Mouse (Mus musculus) limb, embryonic 14.5 days (tissue): ENCODE results near the gene Snx7. TPM values are rescaled to one million over a fixed set of nuclear protein-coding genes. Genes with fewer than 3 reads are reported as not detected.

ENCODE experiments used
- ATAC-seq: fragments of 200-750 bp; cut with Nextera tagmentation; 2 replicates; pipeline ENCODE4 v1.8.0; 2017; ENCODE audit warnings: low read depth, moderate number of reproducible peaks, moderate TSS enrichment; ENCODE audit not compliant: low FRiP score
- DNase-seq: peaks from one replicate; pipeline ENCODE4 v3.0.0-alpha.2; 2015; ENCODE audit warnings: low spot score
- H3K27ac ChIP-seq: fragments of 300-500 bp; sonication (generic); replicated peaks from 2 replicates; pipeline ENCODE4 v1.5.1; 2014; ENCODE audit warnings: low read depth, mild to moderate bottlenecking, low read length, moderate library complexity, mixed read lengths
- H3K27me3 ChIP-seq: fragments of 300-500 bp; sonication (generic); 2 replicates; pipeline ENCODE4 v1.6.1; 2014; ENCODE audit warnings: low read length, mixed read lengths; ENCODE audit not compliant: control insufficient read depth, insufficient read depth
- H3K36me3 ChIP-seq: fragments of 300-500 bp; sonication (generic); 2 replicates; pipeline ENCODE4 v1.6.1; 2014; ENCODE audit warnings: mild to moderate bottlenecking, low read length, moderate library complexity, mixed read lengths; ENCODE audit not compliant: control insufficient read depth, insufficient read depth
- H3K4me1 ChIP-seq: fragments of 300-500 bp; sonication (generic); 2 replicates; pipeline ENCODE4 v1.6.1; 2014; ENCODE audit warnings: antibody characterized with exemption, low read length, mixed read lengths; ENCODE audit not compliant: control insufficient read depth, insufficient read depth
- H3K4me2 ChIP-seq: fragments of 300-500 bp; sonication (generic); replicated peaks from 2 replicates; pipeline ENCODE4 v1.6.1; 2014; ENCODE audit warnings: low read depth, mild to moderate bottlenecking, low read length, moderate library complexity; ENCODE audit not compliant: severe bottlenecking
- H3K4me3 ChIP-seq: fragments of 300-500 bp; sonication (generic); replicated peaks from 2 replicates; pipeline ENCODE4 v1.5.1; 2014; ENCODE audit warnings: low read length
- H3K9ac ChIP-seq: fragments of 300-500 bp; sonication (generic); 2 replicates; pipeline ENCODE4 v1.6.1; 2014; ENCODE audit warnings: mild to moderate bottlenecking, low read depth, low read length, moderate library complexity; ENCODE audit not compliant: severe bottlenecking
- H3K9me3 ChIP-seq: fragments of 300-500 bp; sonication (generic); 2 replicates; pipeline ENCODE4 v1.6.1; 2016; ENCODE audit warnings: low read length; ENCODE audit not compliant: control insufficient read depth
- POLR2A ChIP-seq: fragments of 200-500 bp; IDR thresholded peaks from 2 replicates; pipeline ENCODE4 v1.8.0; 2012; ENCODE audit warnings: inconsistent platforms, mild to moderate bottlenecking, moderate library complexity, borderline replicate concordance; ENCODE audit not compliant: insufficient read depth, insufficient read length; ENCODE audit errors: extremely low read depth
- WGBS: fragments of 180-500 bp; shearing (Covaris S2); extraction: QIAGEN DNeasy Blood & Tissue Kit; methylation state at CpG from one replicate; pipeline ENCODE4 v1.1.7; 2014; 5-methylcytosine and 5-hydroxymethylcytosine counted together
- polyA plus RNA-seq, 2 experiments: library from polyadenylated mRNA; depleted of rRNA in 1 of 2; stranded (reverse) in 1 of 2; unstranded in 1 of 2; fragments of >200 nt; fragmentation: Nextera tagmentation in 1 of 2; extraction: Ambion mirVana in 1 of 2; gene quantifications; 2 replicates each; pipeline versions ENCODE4 v1.2.1 to v1.2.3; 2012 to 2014

Snx7 gene
- polyA plus RNA-seq, 2 experiments, result 23.4 to 38.3 TPM

- Histone ChIP-seq H3K27ac (peak overlapping the region; percentile 82), H3K4me1 (peaks cover 3% of the 10 kb centered on the region), H3K27me3 (no peaks in the 10 kb centered on the region), H3K9me3 (no peaks in the 10 kb centered on the region), H3K36me3 (no peaks in the 10 kb centered on the region), H3K4me3 (peak overlapping the region; percentile 65), H3K4me2 (peak overlapping the region; percentile 66), H3K9ac (peak overlapping the region; percentile 70)
- 14% methylated on average over 2 of the region's 2 CpGs for WGBS
- ATAC-seq, result no peak
- no peak for TF ChIP-seq POLR2A
- DNase-seq, result peak; percentile 17
Measured at GRCm38 (mm10) chr3:117869324-117869715, 584 bp upstream of the Snx7 start.

DNA sequence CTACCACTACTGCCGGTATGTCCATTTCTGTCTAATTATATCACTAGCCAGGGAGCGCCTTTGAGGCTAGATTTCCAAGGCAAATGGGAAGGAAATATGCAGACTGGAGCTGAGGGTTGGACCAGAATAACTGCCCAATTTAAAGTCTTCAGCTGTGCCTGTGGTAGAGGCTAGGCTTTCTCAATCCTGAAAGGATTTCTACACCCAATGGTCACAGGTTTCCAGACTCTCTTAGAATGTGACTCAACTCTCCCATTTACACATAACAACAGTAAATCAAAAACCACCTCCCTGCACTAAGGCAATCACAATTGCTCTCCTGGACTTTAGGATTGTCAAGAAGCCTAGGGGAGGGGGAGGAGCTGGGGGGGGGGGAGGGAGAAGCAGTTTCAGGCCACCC, 645 bp downstream of the Snx7 start:
- H3K9me3 ChIP-seq, result no peaks in the 10 kb centered on the region
- peak overlapping the region; percentile 66 for H3K4me2 ChIP-seq
- H3K27me3 ChIP-seq, result no peaks in the 10 kb centered on the region
- ATAC-seq, result no peak
- no peak for TF ChIP-seq POLR2A
- DNase-seq, result no peak
- peak overlapping the region; percentile 82; the same call in 1 of the 2 replicates for H3K27ac ChIP-seq
- no peaks in the 10 kb centered on the region for H3K36me3 ChIP-seq
- 68% methylated on average over 2 of the region's 2 CpGs for WGBS
- H3K4me1 ChIP-seq, result peaks cover 3% of the 10 kb centered on the region
- H3K4me3 ChIP-seq, result peak overlapping the region; percentile 65
- H3K9ac ChIP-seq, result peak overlapping the region; percentile 70

DNA sequence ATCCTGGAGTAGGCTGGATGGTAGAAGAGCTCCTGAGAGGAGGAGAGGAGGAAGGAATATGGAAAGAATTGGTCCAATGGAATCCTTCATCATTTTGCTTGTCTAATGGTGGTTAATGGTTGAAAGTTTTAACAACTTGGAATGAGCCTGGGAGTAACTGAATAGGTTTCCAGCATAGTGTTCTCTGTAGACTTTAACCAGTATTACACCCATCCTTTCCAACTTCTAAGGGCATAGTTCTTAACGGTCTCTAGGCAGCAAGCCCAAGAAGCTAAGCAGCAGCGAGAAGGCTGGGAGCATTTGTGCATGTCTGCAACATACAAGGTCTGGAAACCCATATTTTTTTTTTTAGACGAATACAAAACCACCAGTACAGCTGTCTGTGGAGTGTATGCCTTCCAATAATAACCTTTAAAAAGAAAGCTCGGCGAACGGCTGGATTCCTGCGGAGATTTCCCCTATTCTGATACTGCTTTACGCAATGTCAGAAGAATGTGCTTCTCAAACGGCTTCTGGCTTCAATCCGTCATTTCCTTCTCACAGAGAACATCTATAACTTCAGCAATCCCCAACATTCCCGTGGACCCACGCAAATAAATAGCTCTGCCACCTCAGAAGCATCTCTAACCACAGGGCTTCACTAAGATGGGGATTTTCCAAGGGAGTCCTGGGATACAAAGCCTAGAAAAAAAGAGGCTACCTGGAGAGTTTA, 1.9 kb downstream of the Snx7 start:
- no peak overlapping the region for H3K9ac ChIP-seq
- peak overlapping the region; percentile 58 for H3K27ac ChIP-seq
- no peak for TF ChIP-seq POLR2A
- H3K4me2 ChIP-seq, result peak overlapping the region; percentile 66
- no peaks in the 10 kb centered on the region for H3K27me3 ChIP-seq
- 36% methylated on average over 12 of the region's 12 CpGs for WGBS
- H3K4me1 ChIP-seq, result peaks cover 3% of the 10 kb centered on the region
- DNase-seq (peak; percentile 65), ATAC-seq (no peak)
- no peaks in the 10 kb centered on the region for H3K36me3 ChIP-seq
- H3K9me3 ChIP-seq, result no peaks in the 10 kb centered on the region
- H3K4me3 ChIP-seq, result peak overlapping the region; percentile 65

- no peak overlapping the region for H3K27ac ChIP-seq
- no peak overlapping the region for H3K4me2 ChIP-seq
- no peaks in the 10 kb centered on the region for H3K9me3 ChIP-seq
- no peaks in the 10 kb centered on the region for H3K27me3 ChIP-seq
- no peak overlapping the region for H3K9ac ChIP-seq
- TF ChIP-seq POLR2A, result no peak
- DNase-seq (no peak), ATAC-seq (no peak)
- no peak overlapping the region for H3K4me3 ChIP-seq
- peaks cover 3% of the 10 kb centered on the region for H3K4me1 ChIP-seq
- H3K36me3 ChIP-seq, result no peaks in the 10 kb centered on the region
Measured at GRCm38 (mm10) chr3:117865621-117866020, 3.1 kb downstream of the Snx7 start.

GRCm38 (mm10) chr3:117862951-117863350, 5.8 kb downstream of the Snx7 start:
- Histone ChIP-seq H3K27ac (no peak overlapping the region), H3K4me1 (peaks cover 3% of the 10 kb centered on the region; the same call in 1 of the 2 replicates), H3K4me3 (no peak overlapping the region), H3K9me3 (peaks cover 6% of the 10 kb centered on the region; the same call in 1 of the 2 replicates), H3K27me3 (no peaks in the 10 kb centered on the region), H3K9ac (no peak overlapping the region), H3K4me2 (no peak overlapping the region), H3K36me3 (no peaks in the 10 kb centered on the region)
- WGBS, result 83% methylated on average over 2 of the region's 2 CpGs
- ATAC-seq, result no peak
- DNase-seq, result no peak
- TF ChIP-seq POLR2A, result no peak
